Mouse (Mus musculus): ENCODE measurements at regions not wholly inside any gene's neighbourhood (a gene's known extent, or its start where the extent isn't known, plus 50 kb on each side); places are given as distances from the start of the nearest gene placed in this dataset.

DNA sequence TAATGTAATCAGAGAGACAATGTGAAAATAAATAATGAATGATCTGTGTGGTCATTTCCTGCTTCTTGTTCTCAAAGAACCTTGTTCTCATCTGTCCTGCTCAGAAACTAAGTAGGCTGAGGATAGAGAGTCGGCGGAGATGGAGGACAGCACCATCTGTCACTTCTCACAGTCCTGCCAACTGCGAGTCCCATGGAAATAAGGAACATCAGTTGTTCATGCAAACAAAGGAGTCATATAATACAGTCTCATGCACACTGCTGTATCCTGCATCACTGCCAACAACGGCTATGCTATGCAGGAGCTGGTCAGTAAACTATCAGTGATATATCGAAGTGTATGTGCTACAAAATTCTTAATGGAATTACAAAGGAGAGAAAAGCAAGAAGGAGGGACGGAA is 285.7 kb upstream of the Mctp2 start:
- DNase-seq, result no peak

- no peak for DNase-seq
These were observed 286.2 kb upstream of the Mctp2 start for GRCm38 (mm10) chr7:72592649-72593048.

- no peak for DNase-seq
These were observed 286.9 kb upstream of the Mctp2 start for GRCm38 (mm10) chr7:72593259-72593658.

GRCm38 (mm10) chr7:72594741-72595140 is 288.3 kb upstream of the Mctp2 start:
- DNase-seq, result no peak

GRCm38 (mm10) chr7:72596985-72597384 is 290.6 kb upstream of the Mctp2 start:
- DNase-seq, result no peak

- DNase-seq, result no peak
These were observed 295.5 kb upstream of the Mctp2 start for GRCm38 (mm10) chr7:72601933-72602332.

DNA sequence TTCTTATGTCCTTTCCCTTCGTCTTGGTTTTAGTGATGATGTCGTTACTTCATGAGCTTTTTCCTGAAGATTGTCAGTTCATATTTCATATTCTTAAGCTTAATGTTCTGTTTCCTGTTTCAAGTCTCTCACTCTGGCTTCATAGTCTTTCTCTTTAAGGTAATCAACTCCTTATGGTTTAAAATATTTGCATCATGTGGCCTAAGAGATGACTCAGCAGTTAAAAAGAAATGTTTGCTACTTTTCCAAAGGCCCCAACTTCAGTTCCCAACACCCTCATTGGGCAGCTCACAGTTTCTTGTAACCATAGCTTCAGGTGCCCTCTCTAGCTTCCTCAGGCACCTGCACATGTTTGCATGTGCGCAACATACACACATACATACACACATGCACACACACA is 303.4 kb upstream of the Mctp2 start:
- no peak for DNase-seq

- DNase-seq, result no peak
These were observed 308.8 kb upstream of the Mctp2 start for GRCm38 (mm10) chr7:72615232-72615631.

- no peak for DNase-seq
These were observed 321.0 kb upstream of the Mctp2 start for GRCm38 (mm10) chr7:72627369-72627768.

GRCm38 (mm10) chr7:72639566-72639965 is 333.2 kb upstream of the Mctp2 start:
- DNase-seq, result no peak

DNA sequence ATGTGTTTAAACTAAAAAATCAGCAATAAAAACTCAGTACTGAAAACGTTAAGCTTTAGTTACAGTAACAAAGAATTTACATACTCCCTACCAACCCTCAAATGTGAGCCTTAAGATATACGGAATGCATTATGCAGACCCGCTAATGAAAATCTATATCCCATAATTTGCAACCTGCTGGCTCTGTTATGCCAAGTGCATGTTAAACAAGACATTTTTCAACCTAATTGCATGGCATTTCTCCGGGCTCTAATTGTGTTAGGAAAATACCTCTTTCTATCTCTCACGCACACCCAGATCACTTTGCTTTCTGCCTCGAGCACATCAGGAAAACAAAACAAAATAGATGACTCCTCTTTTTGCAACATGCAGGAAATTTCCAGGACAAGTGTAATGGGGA is 368.6 kb upstream of the Mctp2 start:
- DNase-seq, result no peak

- DNase-seq, result no peak
These were observed 379.4 kb upstream of the Mctp2 start for GRCm38 (mm10) chr7:72685803-72686202.

DNA sequence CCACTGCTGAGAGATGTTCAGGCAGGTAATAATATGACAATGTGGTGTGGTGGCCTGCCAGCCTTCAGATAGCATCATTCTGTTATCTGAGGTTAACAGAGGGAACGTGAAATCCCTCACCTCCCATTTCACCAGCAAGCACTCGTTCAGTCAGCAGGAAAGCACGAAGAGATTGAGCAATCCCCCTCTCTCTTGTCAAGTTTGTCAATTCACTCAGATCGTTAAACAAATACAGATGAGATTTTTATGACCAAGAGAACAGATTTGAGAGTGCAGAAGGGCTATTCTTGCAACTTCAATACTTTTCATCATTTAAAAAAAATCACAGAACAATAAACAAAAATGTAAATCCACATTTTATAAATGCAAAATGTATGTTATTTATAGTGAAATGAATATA is 380.9 kb upstream of the Mctp2 start:
- no peak for DNase-seq

DNA sequence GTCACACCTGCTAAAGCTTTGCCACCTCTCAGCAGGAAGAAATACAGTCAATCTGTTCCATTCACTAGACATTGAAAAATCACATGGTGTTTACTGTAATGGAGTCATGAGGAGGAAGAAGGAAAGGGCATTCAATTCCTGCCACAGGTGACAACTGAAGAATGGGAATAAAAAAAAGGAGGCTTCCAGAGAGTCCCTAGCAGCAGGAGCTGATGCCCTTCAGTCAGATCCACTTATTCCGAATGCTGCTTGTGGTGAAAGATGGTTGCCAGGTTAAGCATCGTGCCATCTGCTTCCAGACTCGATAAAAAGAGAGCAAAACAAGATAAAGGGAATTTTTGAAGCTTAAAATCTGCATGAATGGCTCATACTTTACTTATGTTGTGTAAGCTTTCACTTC is 385.0 kb upstream of the Mctp2 start:
- no peak for DNase-seq

DNA sequence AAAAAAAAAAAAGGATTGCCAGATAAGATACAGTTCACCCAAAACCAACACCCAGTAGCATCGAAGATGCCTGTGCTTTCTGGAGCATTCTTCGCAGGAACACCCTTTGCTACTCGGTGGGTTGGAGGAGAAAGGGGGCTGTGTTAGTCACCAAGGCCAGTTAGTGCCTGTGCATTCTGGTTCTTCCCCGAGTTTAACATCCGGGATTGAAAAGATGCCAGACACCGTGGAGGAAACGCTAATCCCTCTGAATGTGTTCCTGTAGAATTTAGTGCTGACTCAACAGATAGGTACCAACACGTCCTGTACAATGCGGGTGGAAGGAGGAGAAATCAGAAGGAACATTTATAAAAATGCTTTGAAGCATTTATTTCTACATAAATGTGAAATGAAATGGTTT is 385.5 kb upstream of the Mctp2 start:
- DNase-seq, result no peak

GRCm38 (mm10) chr7:72696736-72697135 is 390.3 kb upstream of the Mctp2 start:
- DNase-seq, result no peak

- DNase-seq, result no peak
These were observed 397.4 kb upstream of the Mctp2 start for GRCm38 (mm10) chr7:72703652-72704341.

GRCm38 (mm10) chr7:72711193-72712131 is 405.1 kb upstream of the Mctp2 start:
- DNase-seq, result no peak

DNA sequence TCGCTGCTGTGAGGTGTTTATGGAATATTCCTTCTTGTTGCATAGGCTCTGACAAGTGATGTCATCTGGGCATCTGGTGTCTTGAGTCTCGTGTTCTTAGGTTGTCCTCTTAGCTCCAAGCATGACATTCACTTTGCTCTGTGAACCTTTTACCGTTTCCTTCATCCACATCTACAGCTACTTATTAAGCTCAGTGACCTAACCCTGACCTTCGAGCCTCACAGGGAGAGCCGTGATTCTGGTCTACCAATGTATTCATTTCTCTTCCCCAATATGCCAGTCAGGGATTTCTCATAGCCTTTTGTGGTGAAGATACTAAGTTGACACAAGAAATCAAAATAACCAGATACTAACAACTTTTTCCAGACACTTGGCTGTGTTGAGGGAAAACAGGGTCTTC is 409.0 kb upstream of the Mctp2 start:
- no peak for DNase-seq

DNA sequence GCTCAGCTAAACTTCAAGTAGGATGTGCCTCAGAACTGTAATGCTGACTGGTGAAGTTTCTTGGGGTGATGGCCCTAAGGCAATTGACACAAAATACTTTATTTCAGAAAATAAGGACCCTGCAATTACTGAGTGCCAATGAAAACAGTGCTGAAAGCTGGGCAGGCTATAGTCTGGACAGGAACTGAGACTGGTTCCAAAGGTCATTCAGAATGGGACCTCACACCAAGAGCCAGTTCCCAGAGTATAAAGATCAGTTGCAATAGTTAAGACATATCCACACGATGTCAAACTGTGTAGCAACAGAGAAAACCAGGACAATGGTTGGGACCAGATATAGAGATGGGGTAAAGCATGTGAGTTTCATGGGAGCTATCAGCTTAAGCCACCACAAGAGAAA is 409.6 kb upstream of the Mctp2 start:
- no peak for DNase-seq

DNA sequence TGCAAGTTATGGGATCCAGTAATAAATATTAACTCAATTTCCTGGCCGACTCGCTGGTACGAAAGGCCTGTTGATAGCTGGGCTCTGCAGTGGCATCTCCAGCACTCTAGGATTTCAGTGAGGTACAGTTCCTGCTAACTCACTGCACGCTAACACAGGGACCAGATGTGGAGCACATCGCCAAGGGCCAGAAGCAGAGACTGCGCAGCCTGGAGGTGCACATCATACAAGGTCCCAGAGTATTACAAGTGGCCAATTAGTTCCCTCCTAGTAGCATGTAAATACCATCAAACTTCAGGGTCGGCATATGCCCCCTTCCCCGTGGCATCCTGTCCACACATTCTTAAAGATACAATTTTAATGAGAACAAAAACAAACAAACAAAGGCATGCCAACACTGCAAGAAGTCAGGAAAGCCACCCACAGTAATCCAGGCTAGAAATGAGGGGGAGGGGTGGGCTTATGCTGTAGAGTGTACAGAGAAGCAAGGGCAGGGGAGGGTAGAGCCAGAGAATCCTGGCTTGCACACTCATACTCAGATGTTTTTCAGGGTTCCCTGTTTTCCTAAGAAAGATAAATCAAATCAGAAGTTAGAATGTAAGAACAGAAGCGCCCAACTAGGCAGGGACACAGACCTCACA is 419.9 kb upstream of the Mctp2 start:
- DNase-seq, result no peak

- DNase-seq, result no peak
These were observed 431.4 kb upstream of the Mctp2 start for GRCm38 (mm10) chr7:72737792-72738191.

- no peak for DNase-seq
These were observed 432.0 kb upstream of the Mctp2 start for GRCm38 (mm10) chr7:72738324-72738944.
